Mouse (Mus musculus) heart, adult 2 months (tissue): ENCODE results near the gene Zfp146. TPM values are rescaled to one million over a fixed set of nuclear protein-coding genes. Genes with fewer than 3 reads are reported as not detected.
A peak's percentile ranks its signal among the peaks of the same experiment; 100 is the strongest.

ENCODE experiments used
- DNase-seq, 2 experiments: peaks; one replicate each; pipeline ENCODE4 v3.0.0; 2021
- H3K27ac ChIP-seq: fragments of 200-600 bp; 2 replicates; pipeline ENCODE4 v1.8.1; 2022
- H3K27me3 ChIP-seq: fragments of 200-500 bp; 2 replicates; pipeline ENCODE4 v1.6.1; 2012; ENCODE audit warnings: mild to moderate bottlenecking, low read length, inconsistent platforms, mixed read lengths; ENCODE audit not compliant: control insufficient read depth, insufficient read depth
- H3K36me3 ChIP-seq: fragments of 200-500 bp; 2 replicates; pipeline ENCODE4 v1.6.1; 2012; ENCODE audit warnings: low read length, inconsistent platforms; ENCODE audit not compliant: control insufficient read depth, insufficient read depth
- H3K4me1 ChIP-seq: fragments of 200-500 bp; 2 replicates; pipeline ENCODE4 v1.6.1; 2011; ENCODE audit warnings: low read length; ENCODE audit not compliant: control insufficient read depth, insufficient read depth
- H3K4me3 ChIP-seq: fragments of 200-600 bp; 2 replicates; pipeline ENCODE4 v1.8.1; 2022
- H3K79me2 ChIP-seq: fragments of 200-500 bp; replicated peaks from 2 replicates; pipeline ENCODE4 v1.6.1; 2012; ENCODE audit warnings: mild to moderate bottlenecking, inconsistent platforms, low read length, moderate library complexity, mixed read lengths; ENCODE audit not compliant: control insufficient read depth, insufficient read depth
- H3K9ac ChIP-seq: fragments of 200-500 bp; 2 replicates; pipeline ENCODE4 v1.6.1; 2012; ENCODE audit warnings: low read depth, mild to moderate bottlenecking, control low read depth, inconsistent platforms, low read length, mixed read lengths
- CTCF ChIP-seq: fragments of 200-600 bp; IDR thresholded peaks from 2 replicates; pipeline ENCODE4 v1.8.1; 2022; ENCODE audit warnings: antibody characterized with exemption, mild to moderate bottlenecking, moderate library complexity
- EP300 ChIP-seq: fragments of 200-500 bp; IDR thresholded peaks from 2 replicates; pipeline ENCODE4 v1.6.1; 2011; ENCODE audit warnings: low read depth, low read length, control low read depth; ENCODE audit not compliant: insufficient read depth
- POLR2A ChIP-seq: fragments of 200-500 bp; IDR thresholded peaks from 2 replicates; pipeline ENCODE4 v1.6.1; 2011; ENCODE audit warnings: mild to moderate bottlenecking, low read depth, low read length, control low read depth; ENCODE audit not compliant: insufficient read depth
- WGBS: fragments of 180-500 bp; shearing (Covaris S2); methylation state at CpG from one replicate; pipeline ENCODE4 v1.1.7; 2018; 5-methylcytosine and 5-hydroxymethylcytosine counted together
- intact Hi-C: fragments of 180-260 bp; cut with DNase I; formaldehyde crosslinking; loops from one replicate; pipeline ENCODE4 v1.15.1; 2025
- polyA plus RNA-seq: library from polyadenylated mRNA; depleted of rRNA; stranded (reverse); fragments of >200 nt; gene quantifications from 2 replicates; pipeline ENCODE4 v1.2.3, GENCODE M21; 2012
- total RNA-seq, 2 experiments: library from RNA; stranded (reverse); gene quantifications; 2 replicates each; pipeline ENCODE4 v1.2.3; 2021

Zfp146 gene
- total and polyA plus RNA-seq, 3 experiments = 11.0 to 29.8 (median 29.8) TPM

DNA sequence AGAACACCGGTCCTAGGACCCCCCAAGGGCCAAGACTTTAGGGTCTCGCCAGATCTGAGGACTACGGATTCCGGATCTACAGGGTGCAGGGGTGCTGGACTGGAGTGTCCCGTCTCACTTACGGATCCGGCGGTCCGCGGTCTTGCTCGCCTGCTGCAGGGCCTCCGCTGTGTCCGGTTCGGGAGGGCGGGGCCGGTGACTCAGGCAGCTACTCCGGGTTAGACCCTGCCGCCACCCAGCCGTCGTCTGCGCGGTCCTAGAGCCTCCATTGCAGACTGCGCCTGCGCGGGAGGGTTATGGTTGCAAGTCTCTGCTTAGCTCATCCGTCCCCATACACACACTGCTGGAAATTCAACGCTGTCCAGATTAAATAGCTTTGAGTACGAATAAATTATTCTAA lies 25.3 kb upstream of the Zfp146 start:
- Histone ChIP-seq H3K9ac (peak overlapping the region; percentile 92), H3K4me1 (peaks cover 2% of the 10 kb centered on the region), H3K4me3 (peak overlapping the region; percentile 55), H3K36me3 (peaks cover 4% of the 10 kb centered on the region), H3K27me3 (no peaks in the 10 kb centered on the region), H3K27ac (peak overlapping the region; percentile 94), H3K79me2 (no peaks in the 10 kb centered on the region)
- peak; percentile 96 to 97 for DNase-seq
- TF ChIP-seq CTCF = no peak
- TF ChIP-seq POLR2A = peak; percentile 86
- peak; percentile 76; the same call in 1 of the 2 replicates for TF ChIP-seq EP300
- intact Hi-C loops = no loop called here
- under 1% methylated on average over 28 of the region's 28 CpGs for whole genome bisulfite sequencing

- peaks cover 4% of the 10 kb centered on the region for H3K36me3 ChIP-seq
- WGBS = under 1% methylated on average over 26 of the region's 26 CpGs
- no peaks in the 10 kb centered on the region for H3K27me3 ChIP-seq
- intact Hi-C loops = no loop called here
- peak; percentile 59 to 69 for DNase-seq
- H3K9ac ChIP-seq = peak overlapping the region; percentile 92
- H3K4me1 ChIP-seq = peaks cover 2% of the 10 kb centered on the region
- peak overlapping the region; percentile 94 for H3K27ac ChIP-seq
- H3K79me2 ChIP-seq = no peaks in the 10 kb centered on the region
- peak overlapping the region; percentile 55 for H3K4me3 ChIP-seq
- TF ChIP-seq POLR2A = no peak
- TF ChIP-seq EP300 = no peak
- TF ChIP-seq CTCF = no peak
Measured at GRCm38 (mm10) chr7:30194101-30194831, 24.7 kb upstream of the Zfp146 start.

DNA sequence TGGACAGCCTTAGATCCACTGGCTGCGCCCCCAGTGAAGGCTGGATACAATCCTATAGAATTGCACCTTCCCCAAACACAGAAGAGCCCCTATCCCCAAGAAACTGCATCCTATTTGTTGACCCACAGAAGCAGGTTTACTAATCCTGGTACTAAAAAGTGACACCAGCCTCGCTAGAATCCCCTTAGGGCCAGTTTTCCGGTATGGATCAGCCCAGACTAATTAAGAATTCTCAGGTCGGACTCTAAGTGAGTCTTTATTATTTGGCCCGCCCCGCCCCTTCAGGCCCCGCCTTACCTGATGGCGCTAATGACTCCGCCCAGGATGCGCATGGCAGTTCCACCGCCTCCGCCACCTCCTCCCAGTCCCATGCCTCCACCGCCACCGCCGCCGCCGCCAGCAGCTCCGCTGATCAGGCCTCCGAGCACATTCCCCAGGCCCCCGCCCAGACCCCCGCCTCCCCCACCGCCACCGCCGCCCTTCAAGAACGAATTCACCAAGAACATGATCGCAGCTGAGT lies 24.1 kb upstream of the Zfp146 start:
- intact Hi-C loops = loop anchor here (1.0 kb wide), 1 partner anchor 8 kb away; no protein-coding TSS in a partner anchor
- Histone ChIP-seq H3K4me3 (peak overlapping the region; percentile 55), H3K4me1 (peaks cover 2% of the 10 kb centered on the region), H3K27ac (peak overlapping the region; percentile 94), H3K9ac (peak overlapping the region; percentile 92), H3K36me3 (peaks cover 4% of the 10 kb centered on the region), H3K27me3 (no peaks in the 10 kb centered on the region), H3K79me2 (no peaks in the 10 kb centered on the region)
- WGBS = 3% methylated on average over 26 of the region's 26 CpGs
- DNase-seq = peak; percentile 86 to 88
- TF ChIP-seq CTCF = no peak
- TF ChIP-seq POLR2A = no peak; the same call in 1 of the 2 replicates
- no peak for TF ChIP-seq EP300

DNA sequence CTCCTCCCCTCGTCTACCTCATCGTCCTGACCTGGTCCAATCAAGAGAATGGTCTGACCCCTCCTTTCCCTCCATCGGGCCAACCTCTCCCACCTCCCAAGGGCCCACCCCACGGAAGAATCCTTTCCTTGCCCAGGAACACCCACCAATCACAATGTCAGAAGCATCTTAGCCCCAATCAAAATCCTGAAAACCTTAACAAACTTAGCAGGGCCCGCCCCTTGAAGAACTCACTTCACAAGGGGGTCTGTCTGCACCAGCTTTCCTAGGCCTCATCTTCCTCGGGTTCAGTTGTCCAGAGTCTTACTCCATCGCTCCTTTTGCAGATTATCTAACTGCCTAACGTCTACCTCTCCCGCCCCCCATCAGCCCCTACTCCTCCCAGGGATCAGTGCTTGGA lies 23.5 kb upstream of the Zfp146 start:
- no peak overlapping the region for H3K4me3 ChIP-seq
- whole genome bisulfite sequencing = 57% methylated on average over 9 of the region's 9 CpGs
- H3K27me3 ChIP-seq = no peaks in the 10 kb centered on the region
- intact Hi-C loops = loop anchor here (1.0 kb wide), 1 partner anchor 8 kb away; no protein-coding TSS in a partner anchor
- no peak overlapping the region; the same call in 1 of the 2 replicates for H3K9ac ChIP-seq
- H3K36me3 ChIP-seq = peaks cover 4% of the 10 kb centered on the region
- H3K27ac ChIP-seq = no peak overlapping the region
- TF ChIP-seq POLR2A (no peak), CTCF (no peak), EP300 (no peak)
- H3K4me1 ChIP-seq = peaks cover 2% of the 10 kb centered on the region
- no peaks in the 10 kb centered on the region for H3K79me2 ChIP-seq
- DNase-seq = no peak

DNA sequence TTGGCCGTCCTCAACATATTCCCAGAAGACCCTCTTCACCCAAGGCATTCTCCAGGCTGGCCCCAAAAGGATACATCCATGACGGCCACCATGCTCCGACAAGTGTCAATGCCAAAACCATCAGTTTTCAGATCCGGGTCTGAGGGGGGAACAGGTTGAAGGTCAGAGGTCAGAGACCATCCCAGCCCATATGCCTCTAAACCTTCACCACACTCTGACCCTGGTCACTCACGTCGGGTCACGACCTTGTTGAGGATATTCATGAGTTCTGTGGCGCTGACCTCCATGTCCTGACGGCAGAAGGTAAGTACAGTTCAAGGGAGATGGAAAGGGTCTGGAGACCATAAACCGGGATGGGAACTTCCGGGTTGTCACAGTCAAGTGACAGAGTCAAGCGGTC lies 22.5 kb upstream of the Zfp146 start:
- Histone ChIP-seq H3K79me2 (no peaks in the 10 kb centered on the region), H3K4me3 (no peak overlapping the region), H3K27me3 (no peaks in the 10 kb centered on the region), H3K4me1 (peaks cover 2% of the 10 kb centered on the region), H3K9ac (no peak overlapping the region), H3K27ac (no peak overlapping the region), H3K36me3 (peaks cover 4% of the 10 kb centered on the region)
- no peak for DNase-seq
- no peak for TF ChIP-seq CTCF
- no peak for TF ChIP-seq EP300
- TF ChIP-seq POLR2A = no peak
- intact Hi-C loops = no loop called here
- 89% methylated on average over 12 of the region's 12 CpGs for WGBS

- DNase-seq = no peak
- TF ChIP-seq CTCF (no peak), EP300 (no peak), POLR2A (no peak)
- 67% methylated on average over 4 of the region's 4 CpGs for WGBS
- Histone ChIP-seq H3K79me2 (no peaks in the 10 kb centered on the region), H3K36me3 (peaks cover 4% of the 10 kb centered on the region), H3K9ac (no peak overlapping the region), H3K4me1 (peaks cover 2% of the 10 kb centered on the region), H3K27ac (no peak overlapping the region), H3K4me3 (no peak overlapping the region), H3K27me3 (no peaks in the 10 kb centered on the region)
- intact Hi-C loops = no loop called here
Measured at GRCm38 (mm10) chr7:30189116-30189491, 19.6 kb upstream of the Zfp146 start.
